Mouse (Mus musculus) embryonic fibroblast, embryonic 13.5 days (primary cell): ENCODE data around the gene Morn2.

Source experiments
- CTCF ChIP-seq: IDR thresholded peaks from 2 replicates; pipeline ENCODE4 v1.5.1; 2011; ENCODE audit warnings: mild to moderate bottlenecking, control low read depth, low read length, moderate library complexity, borderline replicate concordance; ENCODE audit not compliant: insufficient read depth
- POLR2A ChIP-seq: IDR thresholded peaks from 2 replicates; pipeline ENCODE4 v1.6.1; 2011; ENCODE audit warnings: low read depth, mild to moderate bottlenecking, control low read depth, low read length, moderate library complexity

GRCm38 (mm10) chr17:80322228-80322627, 32.2 kb downstream of the Morn2 start:
- TF ChIP-seq CTCF (no peak), POLR2A (no peak)
